Mouse (Mus musculus): Measurements from ENCODE around the gene Slc25a44. TPM values are rescaled to one million over a fixed set of nuclear protein-coding genes. Genes with fewer than 3 reads are reported as not detected.
"Not testable (repeated sequence)": the region's sequence is repeated elsewhere in the genome, so short reads cannot be mapped to it uniquely, and the experiment has no call there.

The Slc25a44 gene
- total and polyA plus RNA-seq, 3 experiments = 23.0 to 62.0 (median 50.3) TPM

GRCm38 (mm10) chr3:88375750-88376626 is 49.0 kb downstream of the Slc25a44 start:
- peaks cover 10% of the 10 kb centered on the region for H3K9me3 ChIP-seq (replicated peaks)
- 0 out of 2 replicates have a peak, but pooled peaks have one; percentile 8 for ATAC-seq (ENCODE audit: extremely low read depth, insufficient number of reproducible peaks, low FRiP score, poor library complexity, severe bottlenecking)

DNA sequence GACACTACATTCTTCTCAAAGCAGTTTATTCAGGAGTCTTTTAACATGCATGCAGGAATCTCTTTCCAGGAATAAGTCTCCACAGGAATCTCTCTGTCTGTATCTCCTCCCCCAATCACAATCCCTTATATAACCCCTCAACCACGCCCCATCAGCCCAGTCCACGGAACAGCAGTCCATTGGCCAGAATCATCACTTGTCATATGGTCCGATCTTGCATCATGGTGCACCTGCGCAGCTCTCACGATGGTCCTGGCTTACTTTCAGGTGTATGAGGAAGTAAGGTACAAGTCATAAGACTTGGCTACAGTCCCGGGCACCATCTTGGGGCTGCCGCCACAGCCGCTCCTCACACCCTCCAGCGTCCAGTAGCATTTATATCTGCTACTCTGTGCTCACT is 52.3 kb downstream of the Slc25a44 start, which contains the start of gene Bglap3:
Bglap3 (minus strand) TSS at position 101 of the 400 bp plus-strand sequence.
- not testable (repeated sequence) for H3K4me3 ChIP-seq (ENCODE audit: low read depth, low read length); DNase-seq (ENCODE audit: low spot score); H3K36me3 ChIP-seq (replicated peaks); ATAC-seq (ENCODE audit: extremely low read depth, insufficient number of reproducible peaks, low FRiP score, poor library complexity, severe bottlenecking); H3K4me1 ChIP-seq (ENCODE audit: insufficient read depth, low read depth, low read length)
- peaks cover 32% of the 10 kb centered on the region for H3K27me3 ChIP-seq (ENCODE audit: insufficient read depth, low read length)
- peaks cover 28% of the 10 kb centered on the region for H3K9me3 ChIP-seq (replicated peaks)

More at GRCm38 (mm10) chr3:88375750-88376626, 49.0 kb downstream of the Slc25a44 start:
- peak; percentile 19 for DNase-seq (ENCODE audit: low spot score)
- not testable (repeated sequence) for H3K36me3 ChIP-seq (replicated peaks); H3K4me3 ChIP-seq (ENCODE audit: low read depth, low read length); H3K4me1 ChIP-seq (ENCODE audit: insufficient read depth, low read depth, low read length)
- H3K27me3 ChIP-seq (ENCODE audit: insufficient read depth, low read length) = peaks cover 31% of the 10 kb centered on the region

- peaks cover 28% of the 10 kb centered on the region for H3K9me3 ChIP-seq (replicated peaks)
- ATAC-seq (ENCODE audit: extremely low read depth, insufficient number of reproducible peaks, low FRiP score, poor library complexity, severe bottlenecking); DNase-seq (ENCODE audit: low spot score); H3K4me3 ChIP-seq (ENCODE audit: low read depth, low read length); H3K36me3 ChIP-seq (replicated peaks): not testable (repeated sequence)
- H3K27me3 ChIP-seq (ENCODE audit: insufficient read depth, low read length) = peaks cover 27% of the 10 kb centered on the region
- peaks cover 16% of the 10 kb centered on the region for H3K4me1 ChIP-seq (ENCODE audit: insufficient read depth, low read depth, low read length)
These were observed 56.4 kb downstream of the Slc25a44 start for GRCm38 (mm10) chr3:88368511-88368910.

DNA sequence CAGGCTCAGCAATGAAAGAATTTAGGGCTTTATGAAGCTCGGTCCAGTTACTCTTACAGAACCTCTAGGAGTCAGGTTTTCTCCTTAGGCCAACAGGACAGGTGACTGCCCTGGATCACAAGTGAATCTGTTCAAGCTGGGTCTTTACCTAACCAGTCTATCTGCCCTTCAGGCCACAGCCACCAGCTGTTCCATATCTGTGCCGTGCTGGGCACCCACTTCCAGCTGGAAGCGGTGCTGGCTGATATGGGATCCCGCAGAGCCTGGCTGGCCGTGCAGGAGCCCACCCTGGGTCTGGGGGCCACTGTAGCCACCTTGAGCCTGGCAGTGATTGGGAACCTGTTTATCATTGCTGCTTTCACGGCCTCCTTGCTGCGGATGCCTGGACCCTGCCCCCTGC is 57.4 kb downstream of the Slc25a44 start:
- H3K9me3 ChIP-seq (replicated peaks) = peaks cover 28% of the 10 kb centered on the region
- H3K36me3 ChIP-seq (replicated peaks) = peaks cover 16% of the 10 kb centered on the region
- H3K4me1 ChIP-seq (ENCODE audit: insufficient read depth, low read depth, low read length) = peaks cover 23% of the 10 kb centered on the region
- H3K4me3 ChIP-seq (ENCODE audit: low read depth, low read length); ATAC-seq (ENCODE audit: extremely low read depth, insufficient number of reproducible peaks, low FRiP score, poor library complexity, severe bottlenecking); DNase-seq (ENCODE audit: low spot score): not testable (repeated sequence)
- peaks cover 24% of the 10 kb centered on the region for H3K27me3 ChIP-seq (ENCODE audit: insufficient read depth, low read length)

DNA sequence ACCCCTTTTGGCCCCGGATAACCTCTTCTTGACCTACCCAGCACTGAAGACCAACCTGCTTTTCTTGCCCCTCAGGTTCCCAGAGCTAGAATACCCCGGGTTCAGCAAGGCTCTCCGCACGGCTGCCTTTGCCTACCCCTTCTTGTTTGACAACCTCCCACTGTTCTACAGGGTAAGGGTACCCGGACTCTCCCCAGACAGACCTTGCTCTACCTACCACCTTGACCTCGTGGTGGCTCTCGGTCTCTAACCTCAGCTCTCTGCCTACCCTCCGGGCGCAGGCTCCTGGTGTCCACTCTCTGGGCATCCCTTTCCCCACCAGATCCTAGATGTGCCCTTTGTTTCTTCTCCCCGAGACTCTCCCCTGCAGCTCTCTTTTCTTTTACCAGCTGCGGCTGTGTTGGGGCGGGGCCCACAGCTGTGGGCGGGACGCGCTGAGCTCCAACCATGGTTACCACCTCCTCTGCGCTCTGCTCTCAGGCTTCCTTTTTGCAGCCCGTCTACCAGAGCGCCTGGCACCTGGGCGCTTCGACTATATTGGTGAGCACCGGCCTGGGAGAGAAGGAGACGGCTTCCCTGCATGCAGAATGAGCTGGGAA is 58.0 kb downstream of the Slc25a44 start:
- peaks cover 24% of the 10 kb centered on the region for H3K27me3 ChIP-seq (ENCODE audit: insufficient read depth, low read length)
- peaks cover 27% of the 10 kb centered on the region for H3K9me3 ChIP-seq (replicated peaks)
- DNase-seq (ENCODE audit: low spot score); H3K4me3 ChIP-seq (ENCODE audit: low read depth, low read length): not testable (repeated sequence)
- peaks cover 27% of the 10 kb centered on the region for H3K4me1 ChIP-seq (ENCODE audit: insufficient read depth, low read depth, low read length)
- peak; percentile 28; the same call in 1 of the 2 replicates for ATAC-seq (ENCODE audit: extremely low read depth, insufficient number of reproducible peaks, low FRiP score, poor library complexity, severe bottlenecking)
- peaks cover 22% of the 10 kb centered on the region for H3K36me3 ChIP-seq (replicated peaks)

GRCm38 (mm10) chr3:88365705-88366361 is 59.1 kb downstream of the Slc25a44 start:
- Histone ChIP-seq H3K9me3 (replicated peaks) (peaks cover 18% of the 10 kb centered on the region), H3K27me3 (ENCODE audit: insufficient read depth, low read length) (peaks cover 20% of the 10 kb centered on the region), H3K36me3 (replicated peaks) (peaks cover 33% of the 10 kb centered on the region), H3K4me3 (ENCODE audit: low read depth, low read length) (no peak overlapping the region), H3K4me1 (ENCODE audit: insufficient read depth, low read depth, low read length) (peaks cover 32% of the 10 kb centered on the region)
- TF ChIP-seq GATA2 (IDR thresholded peaks at IDR 0.05; ENCODE audit: borderline replicate concordance, low read depth, low read length) (no peak), CTCF (IDR thresholded peaks at IDR 0.05; ENCODE audit: low read depth, low read length) (no peak), TAL1 (conservative IDR thresholded peaks at IDR 0.05; ENCODE audit: low read depth, low read length) (no peak), GATA1 (IDR thresholded peaks at IDR 0.05; ENCODE audit: borderline replicate concordance, low read length) (no peak), POLR2AphosphoS5 (IDR thresholded peaks at IDR 0.05; ENCODE audit: insufficient replicate concordance, low read depth, low read length) (no peak)
- no peak for ATAC-seq (ENCODE audit: extremely low read depth, insufficient number of reproducible peaks, low FRiP score, poor library complexity, severe bottlenecking)
- no peak for DNase-seq (ENCODE audit: low spot score)

DNA sequence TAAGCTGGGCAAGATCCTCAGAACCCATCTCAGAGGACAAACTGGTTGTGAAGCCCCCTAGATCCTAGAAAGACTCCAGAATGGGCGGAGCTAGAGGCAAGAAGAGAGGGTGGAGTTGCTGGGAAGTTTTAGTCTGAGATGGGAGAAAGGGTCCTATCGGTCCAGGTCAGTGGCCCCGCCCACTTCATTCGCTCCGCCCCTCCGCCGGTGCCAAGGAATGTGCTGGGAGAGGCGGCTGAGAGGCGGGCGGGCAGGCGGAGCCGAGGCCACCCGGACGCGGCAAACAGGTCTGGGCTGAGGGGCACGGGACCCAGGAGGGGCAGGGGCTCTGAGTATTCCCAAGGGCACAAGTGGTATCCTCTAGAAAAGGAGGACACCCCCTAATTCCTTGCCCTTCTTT is 60.6 kb downstream of the Slc25a44 start, which contains the start of gene Paqr6:
Paqr6 (plus strand) TSS at position 248 of the 400 bp plus-strand sequence.
- no peak within 1 kb of the TSS for H3K4me3 ChIP-seq (ENCODE audit: low read depth, low read length)
- TF ChIP-seq GATA2 (IDR thresholded peaks at IDR 0.05; ENCODE audit: borderline replicate concordance, low read depth, low read length) (no peak), TAL1 (conservative IDR thresholded peaks at IDR 0.05; ENCODE audit: low read depth, low read length) (no peak), GATA1 (IDR thresholded peaks at IDR 0.05; ENCODE audit: borderline replicate concordance, low read length) (no peak), POLR2AphosphoS5 (IDR thresholded peaks at IDR 0.05; ENCODE audit: insufficient replicate concordance, low read depth, low read length) (no peak)
- ATAC-seq (ENCODE audit: extremely low read depth, insufficient number of reproducible peaks, low FRiP score, poor library complexity, severe bottlenecking) = no peak

More for the DNA sequence above, 60.6 kb downstream of the Slc25a44 start, which contains the start of gene Paqr6:
- Histone ChIP-seq H3K27me3 (ENCODE audit: insufficient read depth, low read length) (peaks cover 13% of the 10 kb centered on the region), H3K36me3 (replicated peaks) (peaks cover 48% of the 10 kb centered on the region), H3K4me1 (ENCODE audit: insufficient read depth, low read depth, low read length) (peaks cover 38% of the 10 kb centered on the region), H3K9me3 (replicated peaks) (peaks cover 6% of the 10 kb centered on the region)
- no peak for DNase-seq (ENCODE audit: low spot score)
